Mouse (Mus musculus) 3T3-L1 (cell line): ENCODE measurements around the gene Kcnk13.
"Not testable (repeated sequence)": the region's sequence is repeated elsewhere in the genome, so short reads cannot be mapped to it uniquely, and the experiment has no call there.

Experiments
- DNase-seq: peaks from one replicate; pipeline ENCODE4 v3.0.0-alpha.2; 2015; ENCODE audit warnings: low read depth, low spot score

Gene Kcnk13

GRCm38 (mm10) chr12:99965203-99966115, 1.2 kb downstream of the Kcnk13 start:
- no peak for DNase-seq

GRCm38 (mm10) chr12:99966116-99966770, 1.9 kb downstream of the Kcnk13 start:
- no peak for DNase-seq

GRCm38 (mm10) chr12:99966881-99967363, 2.6 kb downstream of the Kcnk13 start:
- no peak for DNase-seq

- no peak for DNase-seq
Measured at GRCm38 (mm10) chr12:99969906-99970305, 5.6 kb downstream of the Kcnk13 start.

- DNase-seq, result not testable (repeated sequence)
Measured at GRCm38 (mm10) chr12:99971205-99971894, 7.1 kb downstream of the Kcnk13 start.

- DNase-seq, result no peak
Measured at GRCm38 (mm10) chr12:99972825-99973224, 8.5 kb downstream of the Kcnk13 start.

GRCm38 (mm10) chr12:99973659-99974058, 9.4 kb downstream of the Kcnk13 start:
- peak; percentile 19 for DNase-seq

GRCm38 (mm10) chr12:99979541-99979940, 15.2 kb downstream of the Kcnk13 start:
- DNase-seq, result no peak

GRCm38 (mm10) chr12:99986797-99987196, 22.5 kb downstream of the Kcnk13 start:
- DNase-seq, result no peak

GRCm38 (mm10) chr12:99988144-99988543, 23.8 kb downstream of the Kcnk13 start:
- DNase-seq, result peak; percentile 7

GRCm38 (mm10) chr12:99992362-99992862, 28.1 kb downstream of the Kcnk13 start:
- no peak for DNase-seq

GRCm38 (mm10) chr12:99993146-99993890, 29.0 kb downstream of the Kcnk13 start:
- no peak for DNase-seq

- no peak for DNase-seq
Measured at GRCm38 (mm10) chr12:99995951-99996350, 31.7 kb downstream of the Kcnk13 start.

- no peak for DNase-seq
Measured at GRCm38 (mm10) chr12:99999726-100000125, 35.4 kb downstream of the Kcnk13 start.

- no peak for DNase-seq
Measured at GRCm38 (mm10) chr12:100000381-100000780, 36.1 kb downstream of the Kcnk13 start.

- DNase-seq, result no peak
Measured at GRCm38 (mm10) chr12:100001246-100001645, 36.9 kb downstream of the Kcnk13 start.

- DNase-seq, result no peak
Measured at GRCm38 (mm10) chr12:100001910-100002309, 37.6 kb downstream of the Kcnk13 start.

GRCm38 (mm10) chr12:100002914-100003587, 38.8 kb downstream of the Kcnk13 start:
- no peak for DNase-seq

- DNase-seq, result no peak
Measured at GRCm38 (mm10) chr12:100005285-100005684, 41.0 kb downstream of the Kcnk13 start.

- peak; percentile 1 for DNase-seq
Measured at GRCm38 (mm10) chr12:100006681-100007080, 42.4 kb downstream of the Kcnk13 start.
